Mouse (Mus musculus) liver, embryonic 11.5 days (tissue): ENCODE measurements around the gene Mycbp2. TPM values are rescaled to one million over a fixed set of nuclear protein-coding genes. Genes with fewer than 3 reads are reported as not detected.

Experiments
- ATAC-seq: fragments of 200-750 bp; cut with Nextera tagmentation; replicated peaks from 2 replicates; pipeline ENCODE4 v1.8.0; 2017; ENCODE audit warnings: moderate number of reproducible peaks, mild to moderate bottlenecking, moderate TSS enrichment, moderate library complexity; ENCODE audit not compliant: low FRiP score
- DNase-seq: peaks from one replicate; pipeline ENCODE4 v3.0.0-alpha.2; 2017; ENCODE audit warnings: low spot score
- H3K27ac ChIP-seq: fragments of 300-500 bp; sonication (generic); 2 replicates; pipeline ENCODE4 v1.5.1; 2014; ENCODE audit warnings: mild to moderate bottlenecking, low read depth, low read length, control low read depth
- H3K27me3 ChIP-seq: fragments of 300-500 bp; sonication (generic); replicated peaks from 2 replicates; pipeline ENCODE4 v1.6.1; 2014; ENCODE audit warnings: low read length, mixed read lengths; ENCODE audit not compliant: control insufficient read depth, insufficient read depth
- H3K36me3 ChIP-seq: fragments of 300-500 bp; sonication (generic); 2 replicates; pipeline ENCODE4 v1.6.1; 2014; ENCODE audit warnings: mild to moderate bottlenecking, low read length, moderate library complexity, mixed read lengths; ENCODE audit not compliant: control insufficient read depth, insufficient read depth
- H3K4me1 ChIP-seq: fragments of 300-500 bp; sonication (generic); replicated peaks from 2 replicates; pipeline ENCODE4 v1.6.1; 2014; ENCODE audit warnings: low read length, mixed read lengths; ENCODE audit not compliant: control insufficient read depth, insufficient read depth
- H3K4me2 ChIP-seq: fragments of 300-500 bp; sonication (generic); 2 replicates; pipeline ENCODE4 v1.6.1; 2014; ENCODE audit warnings: mild to moderate bottlenecking, control low read depth, moderate library complexity
- H3K4me3 ChIP-seq: fragments of 300-500 bp; sonication (generic); 2 replicates; pipeline ENCODE4 v1.5.1; 2014; ENCODE audit warnings: low read depth, low read length, control low read depth
- H3K9ac ChIP-seq: fragments of 300-500 bp; sonication (generic); 2 replicates; pipeline ENCODE4 v1.6.1; 2014; ENCODE audit warnings: low read depth, low read length, control low read depth
- H3K9me3 ChIP-seq: fragments of 300-500 bp; sonication (generic); 2 replicates; pipeline ENCODE4 v1.6.1; 2016; ENCODE audit warnings: low read length, inconsistent platforms, mixed read lengths; ENCODE audit not compliant: control insufficient read depth
- WGBS: fragments of 180-500 bp; shearing (Covaris S2); extraction: QIAGEN DNeasy Blood & Tissue Kit; methylation state at CpG from one replicate; pipeline ENCODE4 v1.1.7; 2014; 5-methylcytosine and 5-hydroxymethylcytosine counted together
- polyA plus RNA-seq: library from polyadenylated mRNA; unstranded; fragments of >200 nt; fragmentation: Nextera tagmentation; extraction: Ambion mirVana; gene quantifications from 2 replicates; pipeline ENCODE4 v1.2.1, GENCODE M21; 2014

Mycbp2 gene
- polyA plus RNA-seq, 1 experiment from 2014 or later = 17.7 TPM

DNA sequence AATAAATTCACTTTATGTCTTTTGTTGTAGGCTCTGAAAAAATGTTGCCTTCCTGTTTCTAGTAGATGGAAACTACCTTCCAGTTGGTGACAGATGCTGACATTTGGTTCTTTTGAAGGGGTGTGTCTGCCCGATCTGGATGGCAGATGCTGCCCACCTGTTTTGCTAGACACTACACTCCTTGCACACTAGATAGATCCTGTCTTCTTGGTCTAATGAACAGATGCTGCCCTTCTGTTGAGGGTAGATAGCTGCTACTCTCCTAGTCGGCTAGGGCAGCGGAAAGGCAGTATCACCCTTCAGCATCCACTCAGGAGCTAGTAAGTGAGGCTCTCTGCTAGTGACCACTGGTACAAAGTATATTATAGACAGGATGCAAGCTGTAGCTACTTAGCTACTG, 9.5 kb upstream of the Mycbp2 start:
- no peaks in the 10 kb centered on the region for H3K9me3 ChIP-seq
- no peak overlapping the region for H3K27ac ChIP-seq
- H3K4me3 ChIP-seq = no peak overlapping the region
- 68% methylated on average over 3 of the region's 3 CpGs for WGBS
- no peaks in the 10 kb centered on the region for H3K36me3 ChIP-seq
- DNase-seq = no peak
- H3K4me2 ChIP-seq = no peak overlapping the region
- ATAC-seq = no peak
- H3K4me1 ChIP-seq = peaks cover 4% of the 10 kb centered on the region; the same call in 1 of the 2 replicates
- H3K9ac ChIP-seq = no peak overlapping the region
- no peaks in the 10 kb centered on the region for H3K27me3 ChIP-seq

- Histone ChIP-seq H3K9me3 (no peaks in the 10 kb centered on the region), H3K4me2 (no peak overlapping the region), H3K4me1 (peaks cover 4% of the 10 kb centered on the region; the same call in 1 of the 2 replicates), H3K36me3 (no peaks in the 10 kb centered on the region), H3K27me3 (no peaks in the 10 kb centered on the region), H3K9ac (no peak overlapping the region), H3K4me3 (no peak overlapping the region), H3K27ac (no peak overlapping the region)
- WGBS = 41% methylated on average over 17 of the region's 18 CpGs
- DNase-seq (no peak), ATAC-seq (no peak)
Measured at GRCm38 (mm10) chr14:103354396-103355352, 8.1 kb upstream of the Mycbp2 start.

DNA sequence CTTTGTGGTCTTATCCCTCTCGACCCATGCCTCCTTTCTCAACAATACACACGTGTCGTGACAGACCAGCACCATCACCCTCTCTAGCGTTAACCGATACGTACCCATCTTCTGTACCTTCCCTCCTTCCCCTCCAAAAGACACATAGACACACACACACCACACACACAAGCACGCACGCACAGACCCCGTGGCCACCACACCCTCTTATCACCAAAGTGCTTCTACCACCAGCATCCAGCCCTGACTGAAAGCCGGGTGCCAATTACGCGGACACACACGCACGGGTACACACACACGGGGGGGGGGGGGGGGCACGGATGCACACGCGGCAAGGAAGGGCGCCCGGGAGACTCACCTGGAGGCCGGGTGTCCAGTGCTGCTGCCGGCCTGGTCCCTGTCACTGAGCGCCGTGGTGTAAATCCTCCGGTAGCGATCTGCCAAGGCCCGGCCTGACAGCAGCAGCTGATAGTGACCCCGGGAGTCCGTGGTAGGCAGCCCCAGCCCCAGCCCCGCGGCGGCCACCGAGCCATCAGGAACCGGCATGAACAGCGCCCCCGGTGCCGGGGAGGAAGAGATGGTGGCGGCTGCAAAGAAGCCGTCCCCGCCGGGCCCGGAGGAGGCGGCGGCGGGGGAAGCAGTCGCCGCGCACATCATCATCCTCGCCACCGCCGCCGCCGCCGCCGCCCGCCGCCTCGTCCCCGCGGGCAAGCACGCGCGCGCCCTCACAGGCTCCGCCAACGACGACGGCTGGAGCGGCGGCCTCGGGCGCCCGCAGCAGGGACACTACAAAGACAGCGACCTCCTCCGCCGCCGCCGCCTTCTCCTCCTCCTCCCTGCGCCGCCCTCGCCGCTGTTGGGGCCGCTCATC, 521 bp downstream of the Mycbp2 start:
- DNase-seq (peak; percentile 59), ATAC-seq (peak; percentile 40)
- Histone ChIP-seq H3K4me1 (peaks cover 32% of the 10 kb centered on the region), H3K4me3 (peak overlapping the region; percentile 75), H3K27me3 (no peaks in the 10 kb centered on the region), H3K4me2 (peak overlapping the region; percentile 92), H3K36me3 (no peaks in the 10 kb centered on the region), H3K9ac (peak overlapping the region; percentile 83), H3K27ac (peak overlapping the region; percentile 89), H3K9me3 (no peaks in the 10 kb centered on the region)
- under 1% methylated on average over 64 of the region's 83 CpGs for WGBS

DNA sequence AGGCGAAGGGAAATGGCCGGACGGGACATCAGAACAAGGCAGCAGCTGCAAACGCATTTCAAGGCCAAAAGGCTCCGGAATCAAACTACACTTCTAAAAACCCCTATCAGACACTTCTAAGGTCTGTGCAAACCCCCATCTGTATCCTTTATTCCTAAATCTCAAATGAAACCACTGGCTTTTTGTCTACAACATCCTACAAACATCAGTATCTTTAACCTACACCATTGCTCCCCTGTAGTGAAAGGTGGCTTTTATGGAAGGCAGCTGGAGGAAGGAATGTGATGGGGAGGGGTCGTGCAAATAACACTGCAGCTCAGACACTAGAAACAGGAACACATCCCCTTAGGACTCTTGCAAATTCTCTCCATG, 1.1 kb downstream of the Mycbp2 start:
- Histone ChIP-seq H3K27me3 (no peaks in the 10 kb centered on the region), H3K27ac (peak overlapping the region; percentile 89; the same call in 1 of the 2 replicates), H3K36me3 (no peaks in the 10 kb centered on the region), H3K4me3 (peak overlapping the region; percentile 75), H3K4me1 (peaks cover 32% of the 10 kb centered on the region), H3K4me2 (peak overlapping the region; percentile 92), H3K9me3 (no peaks in the 10 kb centered on the region), H3K9ac (peak overlapping the region; percentile 83; the same call in 1 of the 2 replicates)
- ATAC-seq (no peak), DNase-seq (no peak)
- WGBS = 6% methylated on average over 6 of the region's 6 CpGs

- DNase-seq (no peak), ATAC-seq (no peak)
- H3K4me2 ChIP-seq = peak overlapping the region; percentile 92
- H3K4me3 ChIP-seq = peak overlapping the region; percentile 75
- H3K27ac ChIP-seq = no peak overlapping the region
- no peaks in the 10 kb centered on the region for H3K9me3 ChIP-seq
- no peak overlapping the region for H3K9ac ChIP-seq
- H3K27me3 ChIP-seq = no peaks in the 10 kb centered on the region
- H3K36me3 ChIP-seq = no peaks in the 10 kb centered on the region
- H3K4me1 ChIP-seq = peaks cover 32% of the 10 kb centered on the region
- 46% methylated on average over 2 of the region's 2 CpGs for WGBS
Measured at GRCm38 (mm10) chr14:103345011-103345410, 1.6 kb downstream of the Mycbp2 start.

DNA sequence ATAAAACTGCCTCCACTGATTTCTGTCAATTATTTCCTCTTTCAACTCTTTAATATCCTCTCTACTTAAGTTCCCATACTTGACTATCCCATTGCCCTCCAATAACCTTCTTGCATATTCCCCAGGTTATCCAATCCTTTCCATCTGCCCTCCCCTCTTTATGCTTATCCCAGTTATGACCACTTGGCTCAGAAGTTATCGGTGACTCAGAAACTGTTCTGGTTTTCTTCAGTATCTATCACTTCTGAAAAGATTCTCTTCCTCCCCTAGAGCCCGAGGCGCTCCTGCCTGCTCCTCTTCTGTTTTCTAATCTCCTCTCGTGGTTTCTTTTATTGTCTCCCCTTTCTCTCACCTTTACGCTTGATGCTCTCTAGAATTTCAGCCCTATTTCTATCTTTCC, 2.8 kb downstream of the Mycbp2 start:
- WGBS = 38% methylated on average over 5 of the region's 5 CpGs
- peaks cover 32% of the 10 kb centered on the region for H3K4me1 ChIP-seq
- DNase-seq (no peak), ATAC-seq (no peak)
- H3K36me3 ChIP-seq = no peaks in the 10 kb centered on the region
- H3K4me3 ChIP-seq = no peak overlapping the region
- no peak overlapping the region; the same call in 1 of the 2 replicates for H3K4me2 ChIP-seq
- no peaks in the 10 kb centered on the region for H3K9me3 ChIP-seq
- H3K9ac ChIP-seq = no peak overlapping the region
- no peak overlapping the region for H3K27ac ChIP-seq
- no peaks in the 10 kb centered on the region for H3K27me3 ChIP-seq

DNA sequence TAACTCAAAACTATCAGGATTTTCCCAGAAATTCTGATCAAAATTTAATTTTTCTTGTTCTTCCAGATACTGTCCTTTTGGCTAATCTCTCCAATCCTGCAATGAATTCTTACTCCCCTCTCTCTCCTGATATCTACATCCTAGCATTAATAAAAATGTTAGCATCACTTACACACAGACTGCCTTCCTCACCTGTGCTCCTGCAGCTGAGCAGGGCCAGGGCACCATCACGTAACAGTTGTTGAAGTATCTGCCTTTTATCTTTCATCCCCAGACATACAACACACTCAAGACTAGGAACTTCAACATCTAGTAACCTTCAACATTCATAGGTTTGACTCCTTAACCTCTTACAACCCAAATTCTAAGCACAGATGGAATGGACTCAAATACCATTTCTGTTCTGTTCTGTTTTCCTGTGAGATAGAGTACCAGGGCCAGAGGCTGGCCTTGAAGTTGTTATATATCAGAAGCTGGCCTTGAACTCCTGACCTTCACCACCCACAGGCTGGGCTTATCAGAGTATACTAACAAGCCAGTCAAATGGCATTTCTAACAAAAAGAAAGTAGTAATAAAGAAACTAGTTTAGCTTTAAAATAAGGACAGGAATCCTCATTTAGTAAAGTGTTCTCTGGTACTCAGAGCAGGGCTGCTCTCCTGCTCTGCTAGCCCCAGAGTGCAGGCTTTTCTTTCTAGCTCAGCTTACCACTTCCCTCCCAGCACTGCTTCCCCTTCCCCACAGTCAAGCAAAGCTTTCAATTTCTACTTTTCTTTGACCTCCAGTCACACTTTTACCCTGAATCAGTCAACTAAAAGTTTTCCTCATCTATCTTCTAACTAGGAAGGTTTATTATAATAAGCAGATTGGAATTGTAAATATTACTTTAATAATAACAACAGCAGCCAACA, 5.0 kb downstream of the Mycbp2 start:
- DNase-seq = no peak
- Histone ChIP-seq H3K36me3 (no peaks in the 10 kb centered on the region), H3K4me1 (peaks cover 17% of the 10 kb centered on the region), H3K4me2 (peak overlapping the region; percentile 16), H3K27me3 (no peaks in the 10 kb centered on the region), H3K9me3 (no peaks in the 10 kb centered on the region), H3K9ac (no peak overlapping the region), H3K4me3 (no peak overlapping the region), H3K27ac (no peak overlapping the region)
- ATAC-seq = no peak
- WGBS = 43% methylated on average over 1 of the region's 1 CpGs

DNA sequence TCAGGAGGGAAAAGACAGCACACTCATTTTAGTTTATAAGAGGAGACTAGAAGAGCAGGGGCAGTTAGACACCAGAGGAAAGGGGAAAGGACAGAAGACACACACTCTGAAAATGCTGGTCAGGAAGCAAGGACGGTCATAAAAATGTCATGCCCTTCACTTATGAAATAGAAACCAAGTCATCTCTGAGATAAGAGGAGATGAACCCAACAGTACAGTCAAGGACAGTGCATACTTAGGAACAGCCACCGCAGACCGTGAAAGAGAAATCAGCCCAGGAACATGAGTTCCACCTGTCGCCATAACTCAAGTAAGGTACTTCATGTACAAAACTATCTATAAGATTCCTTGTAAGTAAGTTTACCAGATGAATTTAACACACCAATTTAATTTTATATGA, 33.7 kb downstream of the Mycbp2 start:
- WGBS = 94% methylated on average over 4 of the region's 4 CpGs
- Histone ChIP-seq H3K4me1 (no peaks in the 10 kb centered on the region), H3K4me2 (no peak overlapping the region), H3K9ac (no peak overlapping the region), H3K27ac (no peak overlapping the region), H3K36me3 (peaks cover 16% of the 10 kb centered on the region), H3K9me3 (no peaks in the 10 kb centered on the region), H3K27me3 (no peaks in the 10 kb centered on the region), H3K4me3 (no peak overlapping the region)
- ATAC-seq (no peak), DNase-seq (no peak)
